Mouse (Mus musculus): ENCODE measurements around the gene Mpdz. TPM values are rescaled to one million over a fixed set of nuclear protein-coding genes. Genes with fewer than 3 reads are reported as not detected.

Gene Mpdz
- total and polyA plus RNA-seq, 3 experiments: 19.3 to 59.6 (median 57.7) TPM

DNA sequence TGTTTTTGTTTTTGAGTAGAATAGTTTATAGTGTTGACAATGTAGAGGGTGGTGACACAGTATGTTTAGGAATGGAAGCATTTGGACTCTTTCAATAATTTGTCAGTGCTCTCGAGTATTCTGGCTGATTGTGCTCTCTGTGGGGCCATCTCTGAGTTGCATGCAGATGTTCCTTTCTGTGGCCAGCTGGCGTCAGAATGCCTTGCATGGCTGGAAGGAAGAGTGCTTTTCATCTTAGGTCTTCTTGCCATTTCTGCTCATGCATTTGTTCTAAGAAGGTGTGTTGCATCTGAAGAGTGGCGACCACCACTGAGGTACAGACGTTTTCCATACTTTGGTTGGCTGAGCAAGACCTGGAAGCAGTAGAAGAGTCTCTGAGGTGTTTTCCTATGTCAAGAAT is 24.2 kb upstream of the Mpdz start:
- no peak overlapping the region for H3K4me3 ChIP-seq
- H3K36me3 ChIP-seq (ENCODE audit: control insufficient read depth, insufficient read depth, low read length): no peaks in the 10 kb centered on the region
- no peaks in the 10 kb centered on the region for H3K4me1 ChIP-seq (ENCODE audit: control insufficient read depth, insufficient read depth, low read length)
- no peak overlapping the region for H3K9ac ChIP-seq (ENCODE audit: low read depth, low read length)
- TF ChIP-seq EP300 (IDR thresholded peaks at IDR 0.05; ENCODE audit: insufficient read depth, low read depth, low read length) (no peak), CTCF (IDR thresholded peaks at IDR 0.05) (no peak), POLR2A (IDR thresholded peaks at IDR 0.05; ENCODE audit: insufficient read depth, low read depth, low read length) (no peak)
- WGBS: 81% methylated on average over 4 of the region's 4 CpGs
- DNase-seq: peak in 1 of 2 experiments; percentile 20
- no peak overlapping the region for H3K27ac ChIP-seq
- intact Hi-C loops (cut with DNase I): no loop called here
- no peaks in the 10 kb centered on the region for H3K27me3 ChIP-seq (ENCODE audit: control insufficient read depth, insufficient read depth, low read length)
- H3K79me2 ChIP-seq (replicated peaks; ENCODE audit: control insufficient read depth, insufficient read depth, low read length): no peaks in the 10 kb centered on the region

DNA sequence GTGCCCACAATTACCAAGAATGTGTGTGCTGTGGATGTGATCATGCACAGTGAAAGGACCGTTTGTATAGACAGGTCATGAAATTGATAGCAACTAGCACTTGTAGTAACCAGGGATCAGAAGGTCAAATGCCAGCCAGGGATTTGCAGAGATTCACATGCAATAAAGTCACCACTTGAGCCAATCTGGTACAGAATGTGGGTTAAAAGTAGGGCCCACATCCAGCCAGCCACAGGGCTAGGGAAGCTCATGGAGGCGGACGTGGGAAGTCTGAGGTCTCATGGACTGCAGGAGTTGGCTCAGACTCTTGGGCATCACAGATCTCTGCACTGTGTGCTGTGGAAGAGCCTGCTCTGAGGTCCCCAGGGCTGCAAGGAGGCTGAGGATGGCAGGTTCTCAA is 22.6 kb upstream of the Mpdz start:
- no peaks in the 10 kb centered on the region for H3K79me2 ChIP-seq (replicated peaks; ENCODE audit: control insufficient read depth, insufficient read depth, low read length)
- WGBS: 87% methylated on average over 3 of the region's 3 CpGs
- no peak overlapping the region for H3K9ac ChIP-seq (ENCODE audit: low read depth, low read length)
- no peak overlapping the region for H3K4me3 ChIP-seq
- H3K36me3 ChIP-seq (ENCODE audit: control insufficient read depth, insufficient read depth, low read length): no peaks in the 10 kb centered on the region
- DNase-seq: no peak
- no peak overlapping the region for H3K27ac ChIP-seq
- H3K27me3 ChIP-seq (ENCODE audit: control insufficient read depth, insufficient read depth, low read length): no peaks in the 10 kb centered on the region
- no peak for TF ChIP-seq EP300 (IDR thresholded peaks at IDR 0.05; ENCODE audit: insufficient read depth, low read depth, low read length)
- intact Hi-C loops (cut with DNase I): no loop called here
- H3K4me1 ChIP-seq (ENCODE audit: control insufficient read depth, insufficient read depth, low read length): no peaks in the 10 kb centered on the region

GRCm38 (mm10) chr4:81462253-81462652 is 19.6 kb upstream of the Mpdz start:
- intact Hi-C loops (cut with DNase I): no loop called here
- Histone ChIP-seq H3K27ac (no peak overlapping the region), H3K27me3 (ENCODE audit: control insufficient read depth, insufficient read depth, low read length) (no peaks in the 10 kb centered on the region), H3K9ac (ENCODE audit: low read depth, low read length) (no peak overlapping the region), H3K79me2 (replicated peaks; ENCODE audit: control insufficient read depth, insufficient read depth, low read length) (no peaks in the 10 kb centered on the region), H3K4me3 (no peak overlapping the region), H3K36me3 (ENCODE audit: control insufficient read depth, insufficient read depth, low read length) (no peaks in the 10 kb centered on the region), H3K4me1 (ENCODE audit: control insufficient read depth, insufficient read depth, low read length) (no peaks in the 10 kb centered on the region)
- WGBS: 41% methylated on average over 4 of the region's 4 CpGs
- no peak for DNase-seq
- TF ChIP-seq CTCF (IDR thresholded peaks at IDR 0.05) (no peak), POLR2A (IDR thresholded peaks at IDR 0.05; ENCODE audit: insufficient read depth, low read depth, low read length) (no peak), EP300 (IDR thresholded peaks at IDR 0.05; ENCODE audit: insufficient read depth, low read depth, low read length) (no peak)

GRCm38 (mm10) chr4:81458921-81459320 is 16.3 kb upstream of the Mpdz start:
- Histone ChIP-seq H3K9ac (ENCODE audit: low read depth, low read length) (no peak overlapping the region), H3K79me2 (replicated peaks; ENCODE audit: control insufficient read depth, insufficient read depth, low read length) (no peaks in the 10 kb centered on the region), H3K36me3 (ENCODE audit: control insufficient read depth, insufficient read depth, low read length) (no peaks in the 10 kb centered on the region), H3K27ac (no peak overlapping the region), H3K27me3 (ENCODE audit: control insufficient read depth, insufficient read depth, low read length) (no peaks in the 10 kb centered on the region), H3K4me1 (ENCODE audit: control insufficient read depth, insufficient read depth, low read length) (no peaks in the 10 kb centered on the region), H3K4me3 (no peak overlapping the region)
- intact Hi-C loops (cut with DNase I): no loop called here
- 71% methylated on average over 1 of the region's 1 CpGs for WGBS
- DNase-seq: no peak
- TF ChIP-seq EP300 (IDR thresholded peaks at IDR 0.05; ENCODE audit: insufficient read depth, low read depth, low read length) (no peak), CTCF (IDR thresholded peaks at IDR 0.05) (no peak), POLR2A (IDR thresholded peaks at IDR 0.05; ENCODE audit: insufficient read depth, low read depth, low read length) (no peak)

DNA sequence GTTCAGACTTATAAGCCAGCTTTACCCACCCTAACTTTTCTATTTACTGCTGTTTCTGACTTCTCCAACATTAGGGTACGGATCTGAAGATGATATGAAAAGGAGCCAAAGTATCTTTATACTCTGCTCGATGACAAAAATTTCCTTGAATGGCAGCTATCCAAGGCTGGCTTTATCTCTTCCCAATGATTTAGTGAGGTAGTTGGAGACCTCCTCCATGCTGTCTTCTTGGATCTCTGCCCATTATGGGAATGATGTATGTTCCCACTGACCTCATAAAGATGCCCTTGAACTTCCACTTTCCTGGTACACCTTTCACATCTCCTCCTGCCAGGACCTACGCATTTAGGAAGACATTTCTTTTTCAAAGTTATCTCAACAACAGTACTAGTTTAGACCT is 11.2 kb upstream of the Mpdz start:
- H3K4me3 ChIP-seq: no peak overlapping the region
- WGBS: 60% methylated on average over 3 of the region's 3 CpGs
- no peak for DNase-seq
- no peak overlapping the region for H3K27ac ChIP-seq
- no peak for TF ChIP-seq CTCF (IDR thresholded peaks at IDR 0.05)
- TF ChIP-seq EP300 (IDR thresholded peaks at IDR 0.05; ENCODE audit: insufficient read depth, low read depth, low read length): no peak
- no peak for TF ChIP-seq POLR2A (IDR thresholded peaks at IDR 0.05; ENCODE audit: insufficient read depth, low read depth, low read length)
- intact Hi-C loops (cut with DNase I): no loop called here
- H3K79me2 ChIP-seq (replicated peaks; ENCODE audit: control insufficient read depth, insufficient read depth, low read length): no peaks in the 10 kb centered on the region
- H3K4me1 ChIP-seq (ENCODE audit: control insufficient read depth, insufficient read depth, low read length): no peaks in the 10 kb centered on the region; the same call in 1 of the 2 replicates
- H3K27me3 ChIP-seq (ENCODE audit: control insufficient read depth, insufficient read depth, low read length): no peaks in the 10 kb centered on the region
- H3K36me3 ChIP-seq (ENCODE audit: control insufficient read depth, insufficient read depth, low read length): no peaks in the 10 kb centered on the region
- H3K9ac ChIP-seq (ENCODE audit: low read depth, low read length): no peak overlapping the region

GRCm38 (mm10) chr4:81452183-81452582 is 9.6 kb upstream of the Mpdz start:
- TF ChIP-seq CTCF (IDR thresholded peaks at IDR 0.05) (no peak), EP300 (IDR thresholded peaks at IDR 0.05; ENCODE audit: insufficient read depth, low read depth, low read length) (no peak), POLR2A (IDR thresholded peaks at IDR 0.05; ENCODE audit: insufficient read depth, low read depth, low read length) (no peak)
- intact Hi-C loops (cut with DNase I): no loop called here

More at GRCm38 (mm10) chr4:81452183-81452582, 9.6 kb upstream of the Mpdz start:
- H3K4me1 ChIP-seq (ENCODE audit: control insufficient read depth, insufficient read depth, low read length): no peaks in the 10 kb centered on the region; the same call in 1 of the 2 replicates
- no peak for DNase-seq
- WGBS: 87% methylated on average over 2 of the region's 2 CpGs
- no peaks in the 10 kb centered on the region for H3K36me3 ChIP-seq (ENCODE audit: control insufficient read depth, insufficient read depth, low read length)
- H3K9ac ChIP-seq (ENCODE audit: low read depth, low read length): no peak overlapping the region
- H3K79me2 ChIP-seq (replicated peaks; ENCODE audit: control insufficient read depth, insufficient read depth, low read length): no peaks in the 10 kb centered on the region
- H3K4me3 ChIP-seq: no peak overlapping the region
- no peaks in the 10 kb centered on the region for H3K27me3 ChIP-seq (ENCODE audit: control insufficient read depth, insufficient read depth, low read length)
- H3K27ac ChIP-seq: no peak overlapping the region

All from heart, adult 2 months (tissue).